Mouse (Mus musculus) G1E (cell line): ENCODE results near the gene Cetn4. TPM values are rescaled to one million over a fixed set of nuclear protein-coding genes. Genes with fewer than 3 reads are reported as not detected.

Experiments used
- ATAC-seq: 2 replicates; pipeline ENCODE4 v1.8.0; 2016; ENCODE audit warnings: mild to moderate bottlenecking; ENCODE audit not compliant: insufficient number of reproducible peaks, poor library complexity, low FRiP score, severe bottlenecking; ENCODE audit errors: extremely low read depth
- DNase-seq: peaks from one replicate; pipeline ENCODE4 v3.0.0; 2012; ENCODE audit warnings: low spot score
- H3K27me3 ChIP-seq: 2 replicates; pipeline ENCODE4 v1.6.1; 2012; ENCODE audit warnings: mild to moderate bottlenecking, low read length, inconsistent platforms; ENCODE audit not compliant: insufficient read depth
- H3K36me3 ChIP-seq: replicated peaks from 2 replicates; pipeline ENCODE3; 2012; ENCODE audit warnings: mild to moderate bottlenecking, inconsistent platforms
- H3K4me1 ChIP-seq: 2 replicates; pipeline ENCODE4 v1.6.1; 2012; ENCODE audit warnings: low read depth, low read length, inconsistent platforms, mixed read lengths; ENCODE audit not compliant: insufficient read depth
- H3K4me3 ChIP-seq: 2 replicates; pipeline ENCODE4 v1.5.1; 2012; ENCODE audit warnings: low read depth, mild to moderate bottlenecking, inconsistent platforms, low read length, moderate library complexity, mixed read lengths
- H3K9me3 ChIP-seq: replicated peaks from 2 replicates; pipeline ENCODE4 v1.6.1; 2012; ENCODE audit warnings: inconsistent platforms
- CTCF ChIP-seq: IDR thresholded peaks from 2 replicates; pipeline ENCODE4 v1.5.1; 2012; ENCODE audit warnings: low read depth, low read length, inconsistent platforms, mixed read lengths
- GATA1 ChIP-seq: IDR thresholded peaks from 2 replicates; pipeline ENCODE4 v1.6.1; 2012; ENCODE audit warnings: borderline replicate concordance, low read length, inconsistent platforms, mixed read lengths
- GATA2 ChIP-seq: IDR thresholded peaks from 2 replicates; pipeline ENCODE4 v1.6.1; 2012; ENCODE audit warnings: low read depth, low read length, inconsistent platforms, borderline replicate concordance
- POLR2AphosphoS5 ChIP-seq: IDR thresholded peaks from 2 replicates; pipeline ENCODE4 v1.6.1; 2012; ENCODE audit warnings: low read depth, low read length, inconsistent platforms; ENCODE audit not compliant: insufficient replicate concordance
- TAL1 ChIP-seq: conservative IDR thresholded peaks from 2 replicates; pipeline ENCODE4 v1.6.1; 2012; ENCODE audit warnings: low read depth, low read length, inconsistent platforms, mixed read lengths
- polyA plus RNA-seq: library from polyadenylated mRNA; stranded (reverse); fragments of >175 nt; gene quantifications from 2 replicates; pipeline ENCODE4 v1.2.3, GENCODE M21; 2012
- total RNA-seq, 2 experiments: library from RNA; stranded (forward) in 1 of 2; stranded (reverse) in 1 of 2; fragments of 200-1000 nt in 1 of 2; fragments of >200 nt in 1 of 2; fragmentation: Nextera tagmentation in 1 of 2; gene quantifications; 2 replicates each; pipeline ENCODE4 v1.2.3; 2014 to 2017

Gene Cetn4
- total and polyA plus RNA-seq, 3 experiments: 6.3 to 26.3 (median 15.7) TPM

GRCm38 (mm10) chr3:37348221-37349165, 36.0 kb upstream of the Cetn4 start, which contains the start of gene Fgf2:
Gene Fgf2 (plus strand): TSS chr3:37348346.
- H3K27me3 ChIP-seq: peaks cover 7% of the 10 kb centered on the region; the same call in 1 of the 2 replicates
- H3K9me3 ChIP-seq: peaks cover 4% of the 10 kb centered on the region; the same call in 1 of the 2 replicates
- ATAC-seq (no peak), DNase-seq (no peak)
- H3K36me3 ChIP-seq: no peaks in the 10 kb centered on the region
- TF ChIP-seq GATA1 (no peak), TAL1 (no peak), CTCF (no peak), GATA2 (no peak), POLR2AphosphoS5 (no peak)
- peak within 1 kb of the TSS; percentile 73 for H3K4me3 ChIP-seq
- peaks cover 62% of the 10 kb centered on the region for H3K4me1 ChIP-seq

GRCm38 (mm10) chr3:37347671-37348070, 35.2 kb upstream of the Cetn4 start:
- peaks cover 65% of the 10 kb centered on the region for H3K4me1 ChIP-seq
- no peak for TF ChIP-seq POLR2AphosphoS5
- no peak for TF ChIP-seq GATA2
- no peak for TF ChIP-seq TAL1
- no peak for TF ChIP-seq GATA1
- no peak for TF ChIP-seq CTCF
- peaks cover 7% of the 10 kb centered on the region; the same call in 1 of the 2 replicates for H3K27me3 ChIP-seq
- no peak for DNase-seq
- H3K9me3 ChIP-seq: peaks cover 4% of the 10 kb centered on the region; the same call in 1 of the 2 replicates
- ATAC-seq: no peak
- no peaks in the 10 kb centered on the region for H3K36me3 ChIP-seq
- H3K4me3 ChIP-seq: no peak overlapping the region; the same call in 1 of the 2 replicates

GRCm38 (mm10) chr3:37342811-37343210, 30.3 kb upstream of the Cetn4 start:
- Histone ChIP-seq H3K4me3 (no peak overlapping the region), H3K9me3 (no peaks in the 10 kb centered on the region), H3K4me1 (peaks cover 33% of the 10 kb centered on the region), H3K36me3 (no peaks in the 10 kb centered on the region), H3K27me3 (peaks cover 4% of the 10 kb centered on the region; the same call in 1 of the 2 replicates)
- ATAC-seq: no peak
- TF ChIP-seq TAL1 (no peak), GATA1 (no peak), GATA2 (no peak), POLR2AphosphoS5 (no peak), CTCF (no peak)
- DNase-seq: no peak

GRCm38 (mm10) chr3:37341110-37341509, 28.6 kb upstream of the Cetn4 start:
- DNase-seq (no peak), ATAC-seq (no peak)
- peaks cover 4% of the 10 kb centered on the region; the same call in 1 of the 2 replicates for H3K27me3 ChIP-seq
- no peak overlapping the region for H3K4me3 ChIP-seq
- peaks cover 23% of the 10 kb centered on the region for H3K4me1 ChIP-seq
- TF ChIP-seq CTCF (peak; percentile 35; the same call in 1 of the 2 replicates), GATA1 (no peak)
- H3K36me3 ChIP-seq: no peaks in the 10 kb centered on the region
- no peaks in the 10 kb centered on the region for H3K9me3 ChIP-seq

- Histone ChIP-seq H3K27me3 (no peaks in the 10 kb centered on the region), H3K4me3 (no peak overlapping the region), H3K36me3 (no peaks in the 10 kb centered on the region), H3K9me3 (no peaks in the 10 kb centered on the region), H3K4me1 (peaks cover 38% of the 10 kb centered on the region)
- no peak for TF ChIP-seq POLR2AphosphoS5
- no peak for TF ChIP-seq TAL1
- no peak for TF ChIP-seq GATA1
- no peak for TF ChIP-seq CTCF
- TF ChIP-seq GATA2: no peak
- ATAC-seq (no peak), DNase-seq (no peak)
These were observed 21.5 kb upstream of the Cetn4 start for GRCm38 (mm10) chr3:37334053-37334452.

GRCm38 (mm10) chr3:37331999-37332449, 19.5 kb upstream of the Cetn4 start:
- Histone ChIP-seq H3K4me3 (no peak overlapping the region; the same call in 1 of the 2 replicates), H3K9me3 (no peaks in the 10 kb centered on the region), H3K4me1 (peaks cover 51% of the 10 kb centered on the region), H3K27me3 (no peaks in the 10 kb centered on the region), H3K36me3 (no peaks in the 10 kb centered on the region)
- ATAC-seq (peak; percentile 98), DNase-seq (peak; percentile 53)
- TF ChIP-seq GATA1 (no peak), TAL1 (peak; percentile 80)
